Mouse (Mus musculus) C2C12 (cell line): ENCODE results near the gene Krt88.

ENCODE experiments used
- CTCF ChIP-seq: IDR thresholded peaks from one replicate; pipeline ENCODE4 v1.5.1; 2011; ENCODE audit not compliant: control insufficient read depth, insufficient read depth, insufficient read length
- MAX ChIP-seq: IDR thresholded peaks from one replicate; pipeline ENCODE4 v1.6.1; 2011; ENCODE audit warnings: mild to moderate bottlenecking, control low read depth

- no peak for TF ChIP-seq CTCF
- TF ChIP-seq MAX, result no peak
These were observed 46.2 kb downstream of the Krt88 start for GRCm38 (mm10) chr15:101493713-101494112.
